Comparison of ENCODE assay signal across 25 mouse cellular contexts in genomic region chr14:30184445-30185152, GRCm38 (mm10).
DNase-seq lines count a peak whose midpoint lies in the region; ATAC-seq and TF ChIP-seq lines count a peak whose summit lies in the region.
"Had no signal": no experiment of that assay in that cellular context is flagged by ENCODE, and none has a peak within 500 bp of the region (broad histone marks: within the 10 kb centered on the region; RNA-seq: fewer than 3 reads in every experiment).

No protein-coding gene starts in this region.

- no peak overlapping the region for H3K4me3 ChIP-seq in limb, embryonic 11.5 days (ENCODE audit: low read depth, low read length)
- no peak overlapping the region for H3K4me3 ChIP-seq in limb, embryonic 10.5 days
- H3K4me3 ChIP-seq in spleen, adult 2 months (ENCODE audit: extremely low read depth, insufficient read depth, insufficient read length): no peak overlapping the region
- H3K4me3 ChIP-seq: embryonic facial prominence, embryonic 15.5 days; hindbrain, embryonic 13.5 days; intestine, embryonic 15.5 days; left cerebral cortex, adult 2 months; limb, embryonic 12.5 days; liver, embryonic 15.5 days; midbrain, embryonic 12.5 days had no signal

- H3K4me2 ChIP-seq in limb, embryonic 11.5 days (ENCODE audit: low read depth, severe bottlenecking): no peak overlapping the region
- H3K4me2 ChIP-seq: embryonic facial prominence, embryonic 15.5 days; heart, embryonic 11.5 days; hindbrain, embryonic 13.5 days; intestine, embryonic 15.5 days; limb, embryonic 12.5 days; liver, embryonic 15.5 days; midbrain, embryonic 12.5 days had no signal

- no peaks in the 10 kb centered on the region for H3K36me3 ChIP-seq in limb, embryonic 11.5 days (ENCODE audit: control insufficient read depth, insufficient read depth, low read length)
- no peaks in the 10 kb centered on the region for H3K36me3 ChIP-seq in limb, embryonic 10.5 days
- H3K36me3 ChIP-seq in spleen, adult 2 months (ENCODE audit: control insufficient read depth, insufficient read depth, low read length): no peaks in the 10 kb centered on the region
- H3K36me3 ChIP-seq: embryonic facial prominence, embryonic 15.5 days; hindbrain, embryonic 13.5 days; intestine, embryonic 15.5 days; limb, embryonic 12.5 days; liver, embryonic 15.5 days; midbrain, embryonic 12.5 days had no signal

- H3K4me1 ChIP-seq in limb, embryonic 11.5 days (ENCODE audit: control insufficient read depth, insufficient read depth, low read length): peaks cover 3% of the 10 kb centered on the region; the same call in 1 of the 2 replicates
- peaks cover 11% of the 10 kb centered on the region for H3K4me1 ChIP-seq in limb, embryonic 10.5 days
- peaks cover 15% of the 10 kb centered on the region; the same call in 1 of the 2 replicates for H3K4me1 ChIP-seq in spleen, adult 2 months (ENCODE audit: control insufficient read depth, insufficient read depth, insufficient read length)
- H3K4me1 ChIP-seq: hindbrain, embryonic 13.5 days; intestine, embryonic 15.5 days; liver, embryonic 15.5 days; midbrain, embryonic 12.5 days had no signal

- no peak for TF ChIP-seq POLR2A in spleen, adult 2 months (IDR thresholded peaks at IDR 0.05; ENCODE audit: low read depth, low read length)

- WGBS in limb, embryonic 11.5 days: 79% methylated on average over 13 of the region's 13 CpGs
- WGBS in limb, embryonic 10.5 days: 84% methylated on average over 13 of the region's 13 CpGs
- WGBS in spleen, adult 2 months: 64% methylated on average over 13 of the region's 13 CpGs

- no peaks in the 10 kb centered on the region for H3K9me3 ChIP-seq in limb, embryonic 11.5 days (ENCODE audit: control insufficient read depth, low read length)
- H3K9me3 ChIP-seq in limb, embryonic 10.5 days (replicated peaks): no peaks in the 10 kb centered on the region
- H3K9me3 ChIP-seq: embryonic facial prominence, embryonic 15.5 days; hindbrain, embryonic 13.5 days; intestine, embryonic 15.5 days; limb, embryonic 12.5 days; liver, embryonic 15.5 days; midbrain, embryonic 12.5 days had no signal

- intact Hi-C loops in left cerebral cortex, postnatal 25 days (cut with DNase I): no loop called here

- no peak overlapping the region for H3K27ac ChIP-seq in limb, embryonic 11.5 days (replicated peaks; ENCODE audit: low read depth, low read length)
- H3K27ac ChIP-seq in limb, embryonic 10.5 days: no peak overlapping the region
- peak overlapping the region; percentile 83 for H3K27ac ChIP-seq in spleen, adult 2 months (ENCODE audit: insufficient read depth, low read length)
- H3K27ac ChIP-seq: embryonic facial prominence, embryonic 15.5 days; hindbrain, embryonic 13.5 days; intestine, embryonic 15.5 days; left cerebral cortex, adult 2 months; limb, embryonic 12.5 days; liver, embryonic 15.5 days; midbrain, embryonic 12.5 days had no signal

- peak; percentile 19 for DNase-seq in limb, embryonic 11.5 days (ENCODE audit: low spot score)
- no peak for DNase-seq in limb, embryonic 10.5 days (ENCODE audit: low spot score)
- no peak for DNase-seq in spleen, adult 2 months (ENCODE audit: low read depth in 1 of 2, low spot score in 2 of 2)
- no peak for DNase-seq in spleen, postnatal 4 days (ENCODE audit: low spot score in 2 of 2)
- no peak for DNase-seq in left cerebral cortex, postnatal 25 days (ENCODE audit: low spot score in 2 of 2)
- DNase-seq in gastrocnemius, postnatal 25 days: no peak
- DNase-seq: adrenal gland, postnatal 14 days; cerebellum, adult 18-20 months; cerebellum, postnatal 25 days; forebrain, postnatal 0 days; heart, postnatal 10 days; kidney, adult 9 months; kidney, postnatal 25 days; layer of hippocampus, adult 9-11 months; right cerebral cortex, postnatal 14 days; thymus, postnatal 14 days had no signal

- H3K9ac ChIP-seq in limb, embryonic 11.5 days (ENCODE audit: low read length): no peak overlapping the region
- H3K9ac ChIP-seq: embryonic facial prominence, embryonic 15.5 days; forebrain, postnatal 0 days; hindbrain, embryonic 13.5 days; intestine, embryonic 15.5 days; limb, embryonic 12.5 days; liver, embryonic 15.5 days; midbrain, embryonic 12.5 days had no signal

- TF ChIP-seq CTCF in spleen, adult 2 months (IDR thresholded peaks at IDR 0.05; ENCODE audit: extremely low read depth, insufficient read depth, insufficient read length, insufficient replicate concordance): no peak

- H3K27me3 ChIP-seq in limb, embryonic 11.5 days (ENCODE audit: control insufficient read depth, insufficient read depth, low read length): no peaks in the 10 kb centered on the region
- 0 out of 2 replicates have a peak, but pooled peaks cover 8% of the 10 kb centered on the region for H3K27me3 ChIP-seq in limb, embryonic 10.5 days (ENCODE audit: low read depth, poor library complexity, severe bottlenecking)
- H3K27me3 ChIP-seq in spleen, adult 2 months (ENCODE audit: control insufficient read depth, insufficient read depth, low read length): no peaks in the 10 kb centered on the region
- H3K27me3 ChIP-seq: embryonic facial prominence, embryonic 15.5 days; hindbrain, embryonic 13.5 days; intestine, embryonic 15.5 days; liver, embryonic 15.5 days; midbrain, embryonic 12.5 days had no signal

- no peak for ATAC-seq in limb, embryonic 11.5 days (ENCODE audit: insufficient number of reproducible peaks, low FRiP score, low TSS enrichment, low read depth)
- ATAC-seq in inflammation-experienced regulatory T-cells, adult 6 months: peak; percentile 82
- ATAC-seq: forebrain, postnatal 0 days; intestine, embryonic 15.5 days had no signal
